Mouse (Mus musculus) A20 (cell line): ENCODE results near the gene Bmt2.
A peak's percentile ranks its signal among the peaks of the same experiment; 100 is the strongest.

Experiments used
- DNase-seq: peaks from one replicate; pipeline ENCODE4 v3.0.0-alpha.2; 2011; ENCODE audit warnings: low read depth, low spot score

Bmt2 gene

DNA sequence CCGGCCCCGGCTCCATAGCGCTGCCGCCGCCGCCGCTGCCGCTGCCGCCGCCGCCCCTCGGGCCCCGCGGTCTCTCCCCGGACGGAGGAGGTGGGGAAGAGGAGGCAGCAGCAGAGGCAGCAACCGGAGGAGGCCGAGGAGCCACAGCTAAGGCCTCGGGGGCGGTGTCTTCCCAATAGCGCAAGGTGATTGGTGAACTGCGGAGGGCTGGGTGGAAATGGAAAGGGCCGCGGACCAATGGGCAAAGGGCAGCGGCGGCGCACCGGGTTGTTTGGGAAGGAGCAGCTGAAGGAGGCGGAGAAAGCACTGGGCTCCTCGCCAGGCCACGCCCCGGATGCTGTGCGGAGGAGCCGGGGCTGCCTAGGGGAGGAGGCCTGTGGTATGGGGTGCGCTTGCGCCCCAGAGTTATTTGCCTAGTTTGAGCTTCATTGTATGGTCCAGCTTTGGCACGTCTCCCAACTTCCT, at the start of gene Bmt2:
Bmt2 (minus strand) TSS at position 149 of the 465 bp plus-strand sequence.
- peak; percentile 99 for DNase-seq

DNA sequence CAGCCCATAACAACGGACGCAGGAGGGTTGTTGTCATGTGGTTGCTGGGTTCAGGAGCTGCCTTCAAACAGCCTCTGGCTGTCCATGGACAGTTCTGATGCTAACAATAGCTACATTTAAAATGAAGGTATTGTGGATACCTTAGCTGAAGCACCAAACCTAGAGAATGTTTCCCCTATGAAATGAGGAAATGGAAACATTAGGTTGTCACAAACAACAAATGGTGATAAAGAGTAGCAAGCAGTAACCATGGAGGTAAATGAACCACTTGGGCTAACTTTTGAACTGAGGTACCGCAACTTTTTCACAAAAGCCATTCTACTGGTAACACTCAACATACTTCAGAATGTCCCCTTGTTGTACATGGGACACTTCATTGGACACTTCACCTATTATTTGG, 44.4 kb upstream of the Bmt2 start:
- peak; percentile 11 for DNase-seq

- DNase-seq = no peak
Observed at GRCm38 (mm10) chr6:13714867-13715266, 37.1 kb upstream of the Bmt2 start.

DNA sequence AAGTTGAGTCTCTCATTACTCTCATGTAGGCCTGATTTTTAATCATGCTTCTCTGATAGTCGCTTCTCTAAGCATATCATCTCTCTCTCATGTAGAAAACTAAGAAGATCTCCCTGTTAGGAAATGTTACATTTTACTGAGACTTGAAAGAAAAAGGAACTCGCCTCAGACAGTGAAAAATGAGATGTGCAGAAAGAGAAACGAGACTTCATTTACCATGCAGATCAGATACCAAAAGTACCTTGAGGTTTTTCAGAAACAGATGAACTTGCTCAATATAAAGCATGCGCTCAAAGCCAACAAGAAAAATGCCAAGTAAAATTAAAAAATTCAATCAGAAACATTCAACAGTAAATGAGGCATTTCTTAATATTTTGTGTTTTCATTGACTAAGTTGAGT, 19.1 kb upstream of the Bmt2 start:
- peak; percentile 62 for DNase-seq

DNA sequence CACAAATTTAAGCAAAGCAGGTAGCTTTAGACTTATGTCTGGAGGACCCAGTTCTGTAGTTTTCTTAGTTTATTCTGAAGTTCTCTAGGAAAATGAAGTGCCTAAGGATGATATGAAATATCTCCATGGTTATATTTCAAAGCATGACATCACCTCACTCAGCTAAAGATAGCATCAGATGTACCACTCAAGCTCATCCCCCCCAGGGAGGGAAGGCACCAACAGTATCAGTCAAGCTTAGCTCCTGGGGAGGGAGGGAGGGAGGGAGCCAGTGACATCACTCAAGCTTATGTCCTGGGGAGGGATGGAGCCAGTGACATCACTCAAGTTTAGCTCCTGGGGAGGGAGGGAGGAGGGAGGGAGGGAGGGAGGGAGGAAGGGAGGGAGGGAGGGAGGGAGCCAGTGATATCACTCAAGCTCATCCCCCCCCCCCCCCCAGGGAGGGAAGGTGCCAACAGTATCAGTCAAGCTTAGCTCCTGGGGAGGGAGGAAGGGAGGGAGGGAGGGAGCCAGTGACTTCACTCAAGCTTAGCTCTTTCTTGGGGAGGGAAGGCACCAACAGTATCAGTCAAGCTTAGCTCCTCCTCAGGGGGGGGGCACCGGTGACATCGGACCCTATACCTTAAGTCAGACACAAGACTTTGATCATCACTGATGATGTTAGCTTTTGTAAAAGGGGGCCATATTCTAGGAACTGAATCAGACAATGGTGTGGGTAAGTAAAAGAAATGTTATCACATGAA, 17.5 kb upstream of the Bmt2 start:
- no peak for DNase-seq

DNA sequence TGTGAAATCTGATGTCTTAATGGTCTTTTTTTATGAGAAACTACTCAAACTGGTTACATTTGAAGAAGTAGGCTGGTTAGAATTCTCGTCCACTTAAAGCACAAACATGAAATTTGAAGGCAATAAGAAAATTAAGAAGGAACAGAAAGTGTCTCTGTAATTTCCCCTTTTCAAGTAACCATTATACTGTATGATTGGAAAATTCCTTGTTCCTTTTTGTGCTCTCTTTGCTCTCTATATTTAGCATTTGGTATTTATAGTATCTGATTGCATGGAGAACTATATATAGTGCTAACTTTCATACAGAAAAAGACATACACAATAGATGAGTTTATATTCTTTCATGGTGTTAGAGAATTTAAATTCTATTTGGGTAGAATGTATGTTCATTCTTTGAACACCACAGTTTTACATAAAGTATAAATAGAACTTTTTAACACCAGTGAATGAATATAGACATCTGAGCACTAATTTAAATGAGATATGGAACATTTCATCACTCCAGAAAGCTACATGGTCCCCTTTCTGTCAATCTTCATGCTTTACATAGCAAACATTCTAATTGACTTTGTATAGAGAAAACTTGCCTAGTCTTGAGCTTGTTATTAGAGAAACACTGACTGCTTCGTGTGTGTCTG, 14.0 kb upstream of the Bmt2 start:
- peak; percentile 57 for DNase-seq

DNA sequence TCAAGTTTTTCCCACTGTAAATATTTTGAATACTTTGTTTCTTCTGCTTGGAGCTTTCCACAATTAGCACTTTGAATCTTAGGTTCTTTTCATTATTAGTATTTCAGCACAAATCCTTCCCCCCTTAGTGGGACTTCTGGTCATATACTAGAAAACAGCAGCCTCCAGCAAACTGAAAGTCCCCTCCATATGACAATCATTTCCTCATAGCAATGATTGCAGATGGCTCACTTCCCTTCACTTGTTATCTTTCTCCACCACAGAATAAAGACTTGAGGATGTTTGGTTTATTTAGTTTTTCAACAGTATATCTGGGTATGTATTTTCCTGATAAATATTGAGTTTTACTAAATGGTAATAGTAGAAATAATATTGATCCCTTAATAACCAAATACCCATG, 12.6 kb upstream of the Bmt2 start:
- peak; percentile 37 for DNase-seq

GRCm38 (mm10) chr6:13683929-13684595, 6.3 kb upstream of the Bmt2 start:
- no peak for DNase-seq

GRCm38 (mm10) chr6:13678349-13678748, 583 bp upstream of the Bmt2 start:
- DNase-seq = no peak

DNA sequence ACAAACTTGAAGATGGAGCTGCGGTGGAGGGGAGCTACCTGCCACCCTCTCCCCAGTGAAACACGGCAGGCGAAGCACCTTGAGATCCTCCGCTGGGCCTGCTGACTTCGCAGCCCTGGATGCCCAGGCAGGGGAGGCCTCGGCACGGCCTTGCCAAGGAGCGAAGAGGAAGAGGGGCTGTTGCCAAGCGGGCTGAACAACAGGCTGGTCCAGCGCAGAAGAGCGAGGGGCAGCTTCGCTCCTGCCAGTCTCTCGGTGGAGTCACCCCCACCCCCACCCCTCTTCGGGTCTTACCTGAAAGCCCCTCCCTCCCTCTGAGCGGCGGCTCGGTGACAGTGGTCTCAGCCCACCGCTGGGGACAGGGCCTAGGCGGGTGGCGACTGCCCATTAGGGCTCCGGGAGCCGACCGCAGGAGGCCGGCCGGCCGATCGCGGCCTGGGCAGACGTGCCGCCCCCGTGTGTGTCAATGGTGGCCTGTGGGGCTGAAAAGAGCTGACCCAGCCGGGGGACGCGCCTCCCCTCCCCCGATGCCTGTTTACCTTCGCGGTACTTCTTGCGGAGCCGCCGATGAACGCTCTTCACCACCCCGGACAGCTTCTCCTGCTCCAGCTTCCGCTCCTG, 515 bp downstream of the Bmt2 start:
- DNase-seq = peak; percentile 72

- no peak for DNase-seq
Observed at GRCm38 (mm10) chr6:13676196-13676595, 1.6 kb downstream of the Bmt2 start.

GRCm38 (mm10) chr6:13674600-13675305, 3.0 kb downstream of the Bmt2 start:
- no peak for DNase-seq

GRCm38 (mm10) chr6:13665646-13666045, 12.1 kb downstream of the Bmt2 start:
- DNase-seq = peak; percentile 75

DNA sequence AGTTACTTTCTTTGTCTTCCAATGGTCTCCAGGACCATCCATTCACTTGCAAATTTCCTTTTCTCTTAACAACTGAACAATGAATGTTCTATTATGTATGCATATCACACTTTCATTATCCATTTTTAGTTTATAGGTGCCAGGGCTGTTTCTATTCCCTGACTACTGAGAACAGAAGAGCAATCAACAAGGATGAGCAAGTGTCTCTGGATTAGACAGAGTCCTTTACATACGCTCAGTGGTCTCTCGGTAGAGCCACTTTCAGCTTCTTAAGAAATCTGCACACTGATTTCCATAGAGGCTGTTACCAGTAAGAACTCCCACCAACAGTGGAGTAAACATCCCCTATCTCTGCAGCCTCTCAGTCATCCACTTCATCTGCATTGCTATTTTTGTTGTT, 19.8 kb downstream of the Bmt2 start:
- DNase-seq = no peak

DNA sequence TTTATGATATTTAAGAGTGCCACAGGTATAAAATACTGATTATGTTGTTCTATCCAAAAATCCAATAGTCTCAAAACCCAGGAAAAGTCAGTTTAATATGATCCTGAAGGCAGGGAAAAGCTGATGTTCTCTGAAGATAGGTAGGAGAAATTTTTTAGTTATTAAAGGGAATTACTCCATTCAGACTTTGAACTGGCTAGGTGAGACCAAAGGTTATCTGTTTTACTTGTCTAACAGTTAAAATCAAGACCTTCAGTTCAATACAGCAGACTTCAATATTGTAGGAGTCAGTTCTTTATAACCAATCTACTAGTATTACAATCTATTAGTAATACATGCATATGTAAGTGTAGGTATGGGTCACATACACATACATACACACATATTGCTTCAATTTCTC, 23.7 kb downstream of the Bmt2 start:
- DNase-seq = no peak

DNA sequence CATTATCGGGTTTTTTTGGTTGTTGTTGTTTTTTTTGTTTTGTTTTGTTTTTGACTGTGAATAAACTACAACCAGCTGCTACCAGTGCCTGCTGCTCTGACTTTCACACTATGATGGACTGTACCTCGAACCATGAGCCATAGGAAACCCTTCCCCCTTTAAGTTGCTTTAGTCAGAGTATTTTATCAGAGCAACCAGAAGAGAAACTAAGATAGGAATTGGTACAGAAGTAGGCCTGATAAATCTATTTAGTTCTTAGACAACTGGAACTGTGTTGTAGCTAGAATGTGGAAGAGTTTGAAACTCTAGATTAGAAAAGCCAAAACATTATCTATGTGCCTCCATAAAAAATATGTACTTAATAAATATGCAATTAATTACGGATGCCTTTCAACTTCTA, 25.5 kb downstream of the Bmt2 start:
- no peak for DNase-seq

- no peak for DNase-seq
Observed at GRCm38 (mm10) chr6:13650854-13651253, 26.9 kb downstream of the Bmt2 start.

- no peak for DNase-seq
Observed at GRCm38 (mm10) chr6:13648305-13648704, 29.5 kb downstream of the Bmt2 start.

- DNase-seq = no peak
Observed at GRCm38 (mm10) chr6:13636582-13636989, 41.2 kb downstream of the Bmt2 start.

GRCm38 (mm10) chr6:13632571-13632970, 45.2 kb downstream of the Bmt2 start:
- DNase-seq = no peak

DNA sequence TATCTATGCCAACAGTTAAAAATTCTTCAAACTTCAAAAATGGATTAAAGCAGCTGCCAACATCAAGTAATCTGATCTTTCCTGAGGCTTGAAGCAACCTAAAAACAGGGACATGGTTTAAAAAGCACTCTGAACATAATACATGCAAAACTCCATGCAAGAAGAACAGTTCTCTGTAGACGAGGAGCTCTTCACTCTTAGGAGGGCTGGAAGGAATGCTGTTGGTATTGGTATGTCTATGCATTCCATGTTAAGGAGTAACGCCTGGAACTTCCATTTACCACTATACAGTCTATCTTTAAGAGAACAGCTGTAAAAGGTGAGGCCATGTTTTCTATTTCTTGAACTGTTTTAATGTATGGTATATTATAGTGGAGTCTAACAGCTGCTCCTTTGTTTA, 47.2 kb downstream of the Bmt2 start:
- DNase-seq = no peak

- no peak for DNase-seq
Observed at GRCm38 (mm10) chr6:13619618-13620017, 58.1 kb downstream of the Bmt2 start.
